Mouse (Mus musculus) bone marrow macrophage, adult 2 months (primary cell): ENCODE measurements at regions not wholly inside any gene's neighbourhood (a gene's known extent, or its start where the extent isn't known, plus 50 kb on each side); places are given as distances from the start of the nearest gene placed in this dataset.

ENCODE experiments used
- H3K27ac ChIP-seq: 2 replicates; pipeline ENCODE4 v1.5.1; 2012; ENCODE audit warnings: low read depth, low read length; ENCODE audit not compliant: insufficient read depth
- H3K4me1 ChIP-seq: 2 replicates; pipeline ENCODE4 v1.6.1; 2012; ENCODE audit warnings: low read length; ENCODE audit not compliant: control insufficient read depth, insufficient read depth
- H3K4me3 ChIP-seq: 2 replicates; pipeline ENCODE4 v1.5.1; 2012; ENCODE audit warnings: mild to moderate bottlenecking, low read length, moderate library complexity; ENCODE audit not compliant: insufficient read depth
- CTCF ChIP-seq: IDR thresholded peaks from 2 replicates; pipeline ENCODE4 v1.5.1; 2012; ENCODE audit warnings: low read depth, mild to moderate bottlenecking, low read length, moderate library complexity
- POLR2A ChIP-seq: IDR thresholded peaks from 2 replicates; pipeline ENCODE4 v1.6.1; 2012; ENCODE audit warnings: mild to moderate bottlenecking, low read depth, low read length, borderline replicate concordance

DNA sequence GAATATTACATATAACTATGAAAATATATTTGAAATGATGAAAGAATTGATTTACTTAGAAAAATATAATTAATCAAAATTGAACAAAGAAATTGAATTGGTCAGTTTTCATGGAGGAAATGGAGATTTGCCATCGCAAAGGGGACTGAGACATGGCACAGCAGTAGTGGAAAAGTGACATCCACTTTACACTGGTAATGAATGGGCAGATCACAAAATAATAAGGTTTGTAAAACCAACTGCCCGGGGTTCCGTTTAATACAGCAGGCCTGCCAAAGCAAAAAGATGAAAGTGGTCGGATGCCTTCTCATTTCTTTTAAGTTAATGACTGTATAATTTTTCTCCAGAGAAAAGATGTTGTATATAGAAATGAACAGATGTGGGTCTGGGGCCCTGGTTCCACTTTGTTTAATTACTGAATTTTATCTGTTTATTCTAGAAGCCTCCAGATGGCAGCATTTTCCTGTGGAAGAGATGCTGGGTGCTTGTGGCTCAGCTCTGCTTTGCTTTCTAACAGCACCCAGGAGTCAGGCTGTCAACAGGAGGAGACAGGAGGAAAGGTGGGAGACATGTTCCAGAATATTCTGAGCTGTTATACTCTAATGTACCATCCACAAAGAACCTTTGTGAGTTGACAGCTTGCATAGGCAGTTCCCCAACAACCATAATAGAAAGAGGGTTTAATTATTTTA, 75.6 kb upstream of the Fbxl17 start:
- no peak for TF ChIP-seq CTCF
- TF ChIP-seq POLR2A = no peak
- no peak overlapping the region for H3K27ac ChIP-seq
- no peaks in the 10 kb centered on the region for H3K4me1 ChIP-seq
- H3K4me3 ChIP-seq = no peak overlapping the region

DNA sequence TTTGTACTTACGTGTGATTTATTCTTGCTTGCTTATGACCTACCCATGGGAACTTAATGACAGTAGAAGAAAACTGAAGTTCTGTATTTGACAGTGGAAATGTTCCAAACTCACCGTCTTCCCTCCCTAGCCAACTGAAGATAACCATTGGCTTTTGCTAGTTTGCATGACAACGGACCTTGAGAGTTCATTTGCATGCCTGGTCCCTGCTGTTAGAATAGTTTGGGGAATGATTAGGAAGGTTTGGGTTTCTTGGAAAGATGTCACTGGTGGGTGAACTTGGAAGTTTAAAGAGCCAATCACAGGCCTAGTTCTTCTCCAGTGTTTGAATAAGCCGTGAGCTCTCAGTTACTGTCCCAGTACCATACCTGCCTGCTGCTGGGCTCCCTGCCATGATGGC, 83.1 kb upstream of the Fbxl17 start:
- TF ChIP-seq CTCF = no peak
- H3K4me1 ChIP-seq = no peaks in the 10 kb centered on the region
- H3K27ac ChIP-seq = no peak overlapping the region
- H3K4me3 ChIP-seq = no peak overlapping the region

DNA sequence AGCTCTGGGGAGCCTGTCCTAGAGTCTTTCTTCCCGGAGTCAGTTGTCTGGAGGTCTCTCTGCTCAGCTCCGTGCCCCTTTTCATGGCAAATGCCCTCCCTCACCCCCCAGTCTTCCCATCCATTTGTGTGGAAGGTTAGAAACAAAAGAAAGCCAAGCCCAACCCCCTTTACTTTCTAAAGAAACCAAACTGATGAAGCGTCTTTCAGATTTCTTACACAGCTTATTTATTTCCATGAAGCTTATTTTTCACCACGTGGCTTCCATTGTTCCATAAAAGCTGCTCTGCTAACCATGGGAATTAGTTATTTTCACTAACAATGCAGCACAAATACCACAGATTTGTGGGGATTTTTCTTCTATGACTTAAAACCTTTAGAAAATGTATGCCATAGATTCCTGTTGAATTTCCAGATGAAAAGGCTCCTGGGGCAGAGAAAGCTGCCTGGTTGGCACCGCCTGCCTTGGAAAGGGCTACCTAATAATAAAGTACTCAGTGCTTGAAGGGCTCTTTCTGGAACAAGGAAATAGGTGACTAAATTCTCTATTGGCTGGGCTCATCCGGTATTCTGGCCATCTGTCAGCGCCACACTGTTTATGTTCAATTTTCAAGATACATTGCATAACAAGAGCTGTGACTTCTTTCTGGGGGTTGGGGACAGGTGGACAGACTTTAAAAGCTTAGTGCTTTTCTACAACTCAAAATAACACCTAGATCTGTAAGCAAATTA, 107.4 kb upstream of the Fbxl17 start:
- Histone ChIP-seq H3K4me1 (no peaks in the 10 kb centered on the region), H3K4me3 (no peak overlapping the region), H3K27ac (no peak overlapping the region)
- TF ChIP-seq POLR2A (no peak), CTCF (no peak)

DNA sequence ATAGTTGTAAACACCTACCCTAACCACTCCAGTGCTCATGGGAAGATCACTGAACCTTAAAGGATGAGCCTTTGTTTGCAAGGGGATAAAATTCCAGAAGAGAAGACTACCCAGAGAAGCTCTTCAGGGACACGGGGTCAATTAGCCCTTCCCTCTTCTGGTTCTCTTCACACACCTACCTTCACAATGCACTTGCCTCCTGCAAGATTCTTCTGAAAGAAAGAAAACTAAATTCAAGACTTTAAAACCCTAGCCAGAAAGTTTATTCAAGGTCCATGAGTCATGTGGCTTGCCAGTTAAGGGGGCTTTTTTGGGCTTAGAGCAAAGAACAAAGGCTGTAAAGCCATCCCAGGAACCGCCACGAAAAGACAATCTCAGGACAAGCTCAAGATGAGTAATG, 122.9 kb upstream of the Fbxl17 start:
- TF ChIP-seq POLR2A = no peak
- TF ChIP-seq CTCF = no peak
- Histone ChIP-seq H3K4me1 (no peaks in the 10 kb centered on the region), H3K4me3 (no peak overlapping the region)

DNA sequence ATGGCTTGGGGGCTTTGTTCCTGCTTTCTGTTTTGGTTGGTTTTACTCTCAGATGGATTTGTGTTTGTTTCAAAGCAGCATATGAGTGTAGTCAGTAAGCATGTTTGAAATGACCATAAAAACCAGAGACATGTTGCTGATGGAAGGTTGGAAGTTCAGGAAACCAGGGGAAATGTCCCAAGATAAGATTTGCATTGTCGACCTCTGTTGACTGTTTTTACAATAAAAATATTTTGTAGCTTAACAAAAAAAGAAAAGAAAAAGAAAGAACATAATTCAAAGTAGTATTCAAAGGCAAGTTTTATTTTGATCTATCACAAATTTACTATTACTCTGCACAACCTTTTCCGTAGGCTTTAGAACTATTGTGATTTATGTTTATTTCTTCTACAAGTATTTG, 137.8 kb upstream of the Fbxl17 start:
- H3K27ac ChIP-seq = no peak overlapping the region
- TF ChIP-seq POLR2A = no peak
- no peak overlapping the region for H3K4me3 ChIP-seq
- no peaks in the 10 kb centered on the region for H3K4me1 ChIP-seq

More for the DNA sequence above, 122.9 kb upstream of the Fbxl17 start:
- no peak overlapping the region for H3K27ac ChIP-seq

DNA sequence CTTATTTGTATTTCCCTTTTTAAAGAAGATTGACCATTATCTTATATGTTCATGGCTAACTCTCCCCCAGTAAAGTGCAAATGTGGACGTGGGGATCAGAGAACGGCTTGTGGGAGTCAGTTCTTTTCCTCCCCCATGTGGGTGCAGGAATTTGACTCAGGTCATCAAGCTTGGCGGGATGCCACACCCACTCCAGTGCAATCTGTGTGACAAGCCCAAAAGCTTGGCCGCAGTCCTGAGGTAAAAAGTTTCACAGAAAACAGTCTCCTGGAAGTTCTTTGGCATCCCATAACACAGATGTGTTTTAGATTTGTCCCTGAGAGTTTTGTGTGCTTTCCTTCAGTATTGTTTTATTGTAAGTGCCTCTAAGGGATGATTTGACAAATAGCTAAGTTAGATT, 144.6 kb upstream of the Fbxl17 start:
- Histone ChIP-seq H3K27ac (no peak overlapping the region), H3K4me1 (no peaks in the 10 kb centered on the region), H3K4me3 (no peak overlapping the region)
- TF ChIP-seq POLR2A = no peak
- no peak for TF ChIP-seq CTCF

DNA sequence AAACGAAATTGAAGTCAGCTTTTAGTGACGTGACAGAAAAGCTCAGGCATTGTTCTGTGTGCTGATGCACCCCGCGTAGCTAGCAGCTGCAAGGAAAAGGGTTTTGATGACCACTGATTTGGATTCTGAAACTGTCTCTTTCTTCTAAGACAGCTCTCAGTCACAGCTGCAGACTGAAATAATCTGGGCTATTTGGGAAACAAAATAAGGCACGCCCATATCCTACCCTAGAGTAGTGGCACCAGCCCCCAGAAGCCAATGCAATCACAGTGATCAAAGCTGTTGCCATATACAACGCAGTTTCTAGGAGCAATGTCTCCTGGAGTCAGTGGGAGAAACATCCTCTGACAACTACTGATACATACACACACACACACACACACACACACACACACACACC, 157.9 kb upstream of the Fbxl17 start:
- H3K4me1 ChIP-seq = no peaks in the 10 kb centered on the region
- H3K4me3 ChIP-seq = no peak overlapping the region
- TF ChIP-seq CTCF (no peak), POLR2A (no peak)
- no peak overlapping the region for H3K27ac ChIP-seq

DNA sequence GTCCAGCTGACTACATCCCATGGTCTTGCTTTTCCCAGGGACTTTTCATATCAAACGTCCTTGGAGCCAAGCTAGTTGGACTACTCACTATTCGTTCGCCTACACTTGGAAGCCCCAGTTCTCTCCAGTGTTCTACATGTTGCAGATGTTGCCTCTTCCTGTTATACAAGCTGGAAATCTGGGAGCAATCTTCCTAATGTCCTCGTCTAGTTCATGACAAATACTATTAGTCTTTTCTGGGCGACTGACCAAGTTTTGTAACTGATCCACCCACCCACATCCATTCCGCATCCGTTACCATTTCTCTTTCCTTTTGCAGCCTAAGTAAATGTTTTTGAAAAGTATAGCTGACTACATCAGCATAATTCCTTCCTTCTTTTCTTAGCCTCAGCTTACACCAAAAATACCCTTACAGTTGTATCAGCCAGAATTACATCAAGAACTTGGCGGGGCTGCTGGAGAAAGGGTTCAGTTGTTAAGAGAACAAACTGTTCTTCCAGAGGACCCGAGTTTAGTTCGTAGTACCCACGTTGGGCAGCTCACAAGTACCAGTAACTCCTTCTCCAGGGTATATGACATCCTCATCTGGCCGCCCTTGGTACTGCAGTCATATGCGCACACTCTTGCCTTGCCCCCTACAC, 161.1 kb upstream of the Fbxl17 start:
- H3K27ac ChIP-seq = no peak overlapping the region
- no peak for TF ChIP-seq POLR2A
- no peak for TF ChIP-seq CTCF
- no peaks in the 10 kb centered on the region for H3K4me1 ChIP-seq
- no peak overlapping the region for H3K4me3 ChIP-seq

DNA sequence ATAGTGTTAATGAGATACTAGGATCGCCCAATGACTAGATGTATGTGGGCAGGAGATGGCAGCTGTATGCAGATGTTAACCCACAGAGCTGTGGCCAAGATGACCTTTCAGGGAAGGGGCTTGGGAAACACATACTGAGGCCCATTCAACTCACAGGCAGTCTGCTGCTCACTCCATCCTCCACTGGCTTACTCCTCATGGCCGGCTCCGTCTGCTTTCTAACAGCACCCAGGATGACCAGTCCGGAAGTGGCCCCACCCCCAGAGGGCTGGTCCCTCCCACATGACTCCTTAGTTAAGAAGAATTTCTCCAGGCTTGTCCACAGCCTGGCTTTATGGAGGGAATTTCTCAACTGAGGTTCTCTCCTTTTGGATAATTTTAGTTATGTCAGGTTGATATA, 161.8 kb upstream of the Fbxl17 start:
- H3K4me1 ChIP-seq = no peaks in the 10 kb centered on the region
- H3K4me3 ChIP-seq = no peak overlapping the region
- H3K27ac ChIP-seq = no peak overlapping the region
- TF ChIP-seq POLR2A (no peak), CTCF (no peak)

DNA sequence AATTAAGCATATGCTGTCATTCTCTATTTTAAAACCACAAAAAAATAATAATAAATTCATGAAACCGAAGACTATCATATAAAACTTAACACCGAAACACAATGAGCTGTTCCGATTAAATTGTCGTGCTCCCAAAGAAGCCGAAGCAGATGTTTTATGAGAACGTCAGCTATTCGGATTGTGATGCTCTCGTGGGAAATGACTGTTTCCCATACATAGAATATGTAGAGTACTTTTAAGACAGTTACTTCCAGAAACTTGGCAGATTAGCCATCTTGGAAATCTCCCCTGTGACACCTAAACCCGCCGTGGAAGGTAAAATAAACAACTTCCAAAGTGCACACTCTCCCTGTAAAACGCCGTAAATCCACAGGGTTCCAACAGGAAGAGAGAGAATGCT, 162.4 kb upstream of the Fbxl17 start:
- Histone ChIP-seq H3K4me3 (no peak overlapping the region), H3K27ac (no peak overlapping the region), H3K4me1 (no peaks in the 10 kb centered on the region)
- no peak for TF ChIP-seq CTCF
- no peak for TF ChIP-seq POLR2A
